Mouse (Mus musculus) olfactory bulb, adult 2 months (tissue): ENCODE measurements at regions not wholly inside any gene's neighbourhood (a gene's known extent, or its start where the extent isn't known, plus 50 kb on each side); places are given as distances from the start of the nearest gene placed in this dataset.

ENCODE experiments used
- CTCF ChIP-seq: fragments of 200-500 bp; IDR thresholded peaks from 2 replicates; pipeline ENCODE4 v1.5.1; 2012; ENCODE audit warnings: low read depth, mild to moderate bottlenecking, low read length, moderate library complexity; ENCODE audit not compliant: insufficient read depth
- POLR2A ChIP-seq: fragments of 200-500 bp; IDR thresholded peaks from 2 replicates; pipeline ENCODE4 v1.6.1; 2012; ENCODE audit warnings: mild to moderate bottlenecking, low read depth, low read length, moderate library complexity; ENCODE audit not compliant: insufficient read depth

GRCm38 (mm10) chr12:107082541-107082940, 405.9 kb upstream of the 3110018I06Rik start:
- TF ChIP-seq POLR2A (no peak), CTCF (no peak)
